Mouse (Mus musculus) heart, adult 2 months (tissue): Measurements from ENCODE around the gene Olfr247. TPM values are rescaled to one million over a fixed set of nuclear protein-coding genes. Genes with fewer than 3 reads are reported as not detected.

Experiments
- DNase-seq, 2 experiments: peaks; one replicate each; pipeline ENCODE4 v3.0.0; 2021
- H3K27ac ChIP-seq: fragments of 200-600 bp; 2 replicates; pipeline ENCODE4 v1.8.1; 2022
- H3K27me3 ChIP-seq: fragments of 200-500 bp; 2 replicates; pipeline ENCODE4 v1.6.1; 2012; ENCODE audit warnings: mild to moderate bottlenecking, low read length, inconsistent platforms, mixed read lengths; ENCODE audit not compliant: control insufficient read depth, insufficient read depth
- H3K36me3 ChIP-seq: fragments of 200-500 bp; 2 replicates; pipeline ENCODE4 v1.6.1; 2012; ENCODE audit warnings: low read length, inconsistent platforms; ENCODE audit not compliant: control insufficient read depth, insufficient read depth
- H3K4me1 ChIP-seq: fragments of 200-500 bp; 2 replicates; pipeline ENCODE4 v1.6.1; 2011; ENCODE audit warnings: low read length; ENCODE audit not compliant: control insufficient read depth, insufficient read depth
- H3K4me3 ChIP-seq: fragments of 200-600 bp; 2 replicates; pipeline ENCODE4 v1.8.1; 2022
- H3K79me2 ChIP-seq: fragments of 200-500 bp; replicated peaks from 2 replicates; pipeline ENCODE4 v1.6.1; 2012; ENCODE audit warnings: mild to moderate bottlenecking, inconsistent platforms, low read length, moderate library complexity, mixed read lengths; ENCODE audit not compliant: control insufficient read depth, insufficient read depth
- H3K9ac ChIP-seq: fragments of 200-500 bp; 2 replicates; pipeline ENCODE4 v1.6.1; 2012; ENCODE audit warnings: low read depth, mild to moderate bottlenecking, control low read depth, inconsistent platforms, low read length, mixed read lengths
- CTCF ChIP-seq: fragments of 200-600 bp; IDR thresholded peaks from 2 replicates; pipeline ENCODE4 v1.8.1; 2022; ENCODE audit warnings: antibody characterized with exemption, mild to moderate bottlenecking, moderate library complexity
- EP300 ChIP-seq: fragments of 200-500 bp; IDR thresholded peaks from 2 replicates; pipeline ENCODE4 v1.6.1; 2011; ENCODE audit warnings: low read depth, low read length, control low read depth; ENCODE audit not compliant: insufficient read depth
- POLR2A ChIP-seq: fragments of 200-500 bp; IDR thresholded peaks from 2 replicates; pipeline ENCODE4 v1.6.1; 2011; ENCODE audit warnings: mild to moderate bottlenecking, low read depth, low read length, control low read depth; ENCODE audit not compliant: insufficient read depth
- WGBS: fragments of 180-500 bp; shearing (Covaris S2); methylation state at CpG from one replicate; pipeline ENCODE4 v1.1.7; 2018; 5-methylcytosine and 5-hydroxymethylcytosine counted together
- intact Hi-C: fragments of 180-260 bp; cut with DNase I; formaldehyde crosslinking; loops from one replicate; pipeline ENCODE4 v1.15.1; 2025
- polyA plus RNA-seq: library from polyadenylated mRNA; depleted of rRNA; stranded (reverse); fragments of >200 nt; gene quantifications from 2 replicates; pipeline ENCODE4 v1.2.3, GENCODE M21; 2012; rRNA removed
- total RNA-seq, 2 experiments: library from RNA; stranded (reverse); gene quantifications; 2 replicates each; pipeline ENCODE4 v1.2.3; 2021

Gene Olfr247
- total and polyA plus RNA-seq, 3 experiments: not detected

DNA sequence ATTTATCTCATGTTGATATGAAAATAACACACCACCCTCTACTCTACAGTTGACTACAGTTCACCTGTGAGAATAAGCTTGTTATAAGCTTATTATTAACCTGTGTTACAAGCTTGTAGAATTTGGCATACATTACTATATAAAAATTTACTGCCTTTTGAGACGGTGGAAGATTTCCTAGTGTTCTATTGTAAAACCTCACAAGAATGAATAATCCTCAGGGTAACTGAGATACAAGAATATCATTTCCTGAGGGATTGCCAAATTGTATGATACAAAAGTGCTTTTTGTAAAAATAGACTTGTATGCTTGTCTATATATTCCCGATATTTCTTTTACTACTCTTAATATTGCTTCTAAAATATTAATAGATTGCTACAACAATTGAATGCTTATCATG is 26.9 kb downstream of the Olfr247 start, which contains the start of gene Olfr818:
Olfr818 (minus strand) TSS at position 101 of the 400 bp plus-strand sequence.
- Histone ChIP-seq H3K4me1 (no peaks in the 10 kb centered on the region), H3K79me2 (no peaks in the 10 kb centered on the region), H3K36me3 (no peaks in the 10 kb centered on the region), H3K4me3 (no peak within 1 kb of the TSS), H3K27me3 (no peaks in the 10 kb centered on the region), H3K9ac (no peak within 1 kb of the TSS), H3K27ac (no peak within 1 kb of the TSS)
- no peak for TF ChIP-seq EP300
- TF ChIP-seq POLR2A: no peak
- TF ChIP-seq CTCF: no peak
- 87% methylated on average over 2 of the region's 2 CpGs for WGBS
- DNase-seq: no peak
- intact Hi-C loops: no loop called here

Other genes with a start within 250 kb of the Olfr247 start
- gene Olfr805, start 246.8 kb downstream of the Olfr247 start, total RNA-seq: not detected
- not detected in 2 replicates for gene Olfr805, start 246.8 kb downstream of the Olfr247 start, polyA plus RNA-seq
- not detected for gene Olfr806, start 234.2 kb downstream of the Olfr247 start, total RNA-seq
- not detected in 2 replicates for gene Olfr806, start 234.2 kb downstream of the Olfr247 start, polyA plus RNA-seq
- not detected for gene Olfr807, start 218.3 kb downstream of the Olfr247 start, total RNA-seq
- gene Olfr807, start 218.3 kb downstream of the Olfr247 start, polyA plus RNA-seq: not detected in 2 replicates
- not detected for gene Olfr808, start 210.7 kb downstream of the Olfr247 start, total RNA-seq
- not detected in 2 replicates for gene Olfr808, start 210.7 kb downstream of the Olfr247 start, polyA plus RNA-seq
- gene Olfr809, start 201.5 kb downstream of the Olfr247 start, total RNA-seq: not detected
- not detected in 2 replicates for gene Olfr809, start 201.5 kb downstream of the Olfr247 start, polyA plus RNA-seq
- gene Olfr810, start 181.2 kb downstream of the Olfr247 start, total RNA-seq: not detected
- not detected in 2 replicates for gene Olfr810, start 181.2 kb downstream of the Olfr247 start, polyA plus RNA-seq
- gene Olfr811, start 171.7 kb downstream of the Olfr247 start, total RNA-seq: not detected
- not detected in 2 replicates for gene Olfr811, start 171.7 kb downstream of the Olfr247 start, polyA plus RNA-seq
- gene Olfr812, start 130.0 kb downstream of the Olfr247 start, total RNA-seq: not detected
- not detected in 2 replicates for gene Olfr812, start 130.0 kb downstream of the Olfr247 start, polyA plus RNA-seq
- gene Olfr813, start 120.8 kb downstream of the Olfr247 start, total RNA-seq: not detected
- not detected in 2 replicates for gene Olfr813, start 120.8 kb downstream of the Olfr247 start, polyA plus RNA-seq
- gene Olfr814, start 96.3 kb downstream of the Olfr247 start, total RNA-seq: not detected
- gene Olfr814, start 96.3 kb downstream of the Olfr247 start, polyA plus RNA-seq: not detected in 2 replicates
- gene Olfr815, start 70.3 kb downstream of the Olfr247 start, total RNA-seq: not detected
- not detected in 2 replicates for gene Olfr815, start 70.3 kb downstream of the Olfr247 start, polyA plus RNA-seq
- gene Olfr816, start 60.5 kb downstream of the Olfr247 start, total RNA-seq: not detected
- not detected in 2 replicates for gene Olfr816, start 60.5 kb downstream of the Olfr247 start, polyA plus RNA-seq
- not detected for gene Olfr818, start 27.0 kb downstream of the Olfr247 start, total RNA-seq
- not detected in 2 replicates for gene Olfr818, start 27.0 kb downstream of the Olfr247 start, polyA plus RNA-seq
- gene Olfr819, start 8.9 kb downstream of the Olfr247 start, total RNA-seq: not detected
- gene Olfr819, start 8.9 kb downstream of the Olfr247 start, polyA plus RNA-seq: not detected in 2 replicates
- gene Gm10310, start 8.9 kb upstream of the Olfr247 start, total RNA-seq: not detected
- gene Gm10310, start 8.9 kb upstream of the Olfr247 start, polyA plus RNA-seq: not detected in 2 replicates
- not detected for gene Olfr820, start 36.5 kb upstream of the Olfr247 start, total RNA-seq
- gene Olfr820, start 36.5 kb upstream of the Olfr247 start, polyA plus RNA-seq: not detected in 2 replicates
- gene Olfr821, start 54.2 kb upstream of the Olfr247 start, total RNA-seq: not detected
- not detected in 2 replicates for gene Olfr821, start 54.2 kb upstream of the Olfr247 start, polyA plus RNA-seq
- gene Olfr822, start 95.1 kb upstream of the Olfr247 start, total RNA-seq: not detected
- gene Olfr822, start 95.1 kb upstream of the Olfr247 start, polyA plus RNA-seq: not detected in 2 replicates
- gene Olfr823, start 139.2 kb upstream of the Olfr247 start, total RNA-seq: not detected
- not detected in 2 replicates for gene Olfr823, start 139.2 kb upstream of the Olfr247 start, polyA plus RNA-seq
- gene Olfr824, start 153.9 kb upstream of the Olfr247 start, total RNA-seq: not detected
- not detected in 2 replicates for gene Olfr824, start 153.9 kb upstream of the Olfr247 start, polyA plus RNA-seq
- gene Olfr825, start 190.6 kb upstream of the Olfr247 start, total RNA-seq: not detected
- gene Olfr825, start 190.6 kb upstream of the Olfr247 start, polyA plus RNA-seq: not detected in 2 replicates
- not detected for gene Olfr826, start 208.0 kb upstream of the Olfr247 start, total RNA-seq
- gene Olfr826, start 208.0 kb upstream of the Olfr247 start, polyA plus RNA-seq: not detected in 2 replicates
- gene Olfr827, start 238.3 kb upstream of the Olfr247 start, total RNA-seq: not detected
- gene Olfr827, start 238.3 kb upstream of the Olfr247 start, polyA plus RNA-seq: not detected in 2 replicates